Mouse (Mus musculus): ENCODE measurements at regions not wholly inside any gene's neighbourhood (a gene's known extent, or its start where the extent isn't known, plus 50 kb on each side); places are given as distances from the start of the nearest gene placed in this dataset.

- H3K27me3 ChIP-seq (ENCODE audit: control insufficient read depth, insufficient read depth, low read length): no peaks in the 10 kb centered on the region
- H3K4me2 ChIP-seq (ENCODE audit: low read depth, low read length): no peak overlapping the region
- H3K27ac ChIP-seq (replicated peaks; ENCODE audit: low read depth, low read length): no peak overlapping the region
- no peaks in the 10 kb centered on the region for H3K36me3 ChIP-seq (replicated peaks; ENCODE audit: control insufficient read depth, insufficient read depth, low read depth, low read length)
- no peak for ATAC-seq (replicated peaks; ENCODE audit: insufficient number of reproducible peaks, low FRiP score, low TSS enrichment, low read depth)
- no peak overlapping the region for H3K9ac ChIP-seq (replicated peaks; ENCODE audit: low read length)
- WGBS: 90% methylated on average over 10 of the region's 10 CpGs
- no peaks in the 10 kb centered on the region for H3K4me1 ChIP-seq (ENCODE audit: control insufficient read depth, insufficient read depth, low read length)
- no peak for DNase-seq (ENCODE audit: low spot score)
- H3K9me3 ChIP-seq (replicated peaks; ENCODE audit: control insufficient read depth, low read length): no peaks in the 10 kb centered on the region
- H3K4me3 ChIP-seq (ENCODE audit: low read depth, low read length): no peak overlapping the region
Observed at GRCm38 (mm10) chr10:118605156-118605821, 164.4 kb downstream of the Ifng start.

DNA sequence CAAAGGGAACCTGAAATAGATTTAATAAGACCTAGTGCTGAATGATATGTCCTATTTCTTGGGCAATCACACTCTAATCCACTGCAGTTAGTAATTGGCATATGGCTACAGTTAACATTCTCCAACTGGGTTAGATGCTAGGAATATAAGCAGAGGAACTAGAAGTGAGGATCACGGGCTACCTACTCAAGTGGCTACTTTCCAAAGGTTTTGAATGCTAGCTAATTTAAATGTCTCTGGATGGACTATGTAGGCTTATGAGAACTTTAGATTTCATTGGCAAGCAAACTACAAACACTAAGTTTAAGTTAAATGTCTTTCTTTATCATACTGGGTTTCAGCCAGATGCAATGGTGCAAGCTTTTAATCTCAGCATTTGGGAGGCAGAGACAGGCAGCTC lies 166.6 kb downstream of the Ifng start:
- no peak overlapping the region for H3K4me2 ChIP-seq (ENCODE audit: low read depth, low read length)
- no peak overlapping the region for H3K27ac ChIP-seq (replicated peaks; ENCODE audit: low read depth, low read length)
- H3K4me3 ChIP-seq (ENCODE audit: low read depth, low read length): no peak overlapping the region
- H3K9ac ChIP-seq (replicated peaks; ENCODE audit: low read length): no peak overlapping the region
- no peaks in the 10 kb centered on the region for H3K36me3 ChIP-seq (replicated peaks; ENCODE audit: control insufficient read depth, insufficient read depth, low read depth, low read length)
- no peaks in the 10 kb centered on the region for H3K9me3 ChIP-seq (replicated peaks; ENCODE audit: control insufficient read depth, low read length)
- DNase-seq (ENCODE audit: low spot score) (no peak), ATAC-seq (replicated peaks; ENCODE audit: insufficient number of reproducible peaks, low FRiP score, low TSS enrichment, low read depth) (no peak)
- WGBS: 94% methylated on average over 1 of the region's 1 CpGs
- H3K27me3 ChIP-seq (ENCODE audit: control insufficient read depth, insufficient read depth, low read length): no peaks in the 10 kb centered on the region
- H3K4me1 ChIP-seq (ENCODE audit: control insufficient read depth, insufficient read depth, low read length): no peaks in the 10 kb centered on the region

DNA sequence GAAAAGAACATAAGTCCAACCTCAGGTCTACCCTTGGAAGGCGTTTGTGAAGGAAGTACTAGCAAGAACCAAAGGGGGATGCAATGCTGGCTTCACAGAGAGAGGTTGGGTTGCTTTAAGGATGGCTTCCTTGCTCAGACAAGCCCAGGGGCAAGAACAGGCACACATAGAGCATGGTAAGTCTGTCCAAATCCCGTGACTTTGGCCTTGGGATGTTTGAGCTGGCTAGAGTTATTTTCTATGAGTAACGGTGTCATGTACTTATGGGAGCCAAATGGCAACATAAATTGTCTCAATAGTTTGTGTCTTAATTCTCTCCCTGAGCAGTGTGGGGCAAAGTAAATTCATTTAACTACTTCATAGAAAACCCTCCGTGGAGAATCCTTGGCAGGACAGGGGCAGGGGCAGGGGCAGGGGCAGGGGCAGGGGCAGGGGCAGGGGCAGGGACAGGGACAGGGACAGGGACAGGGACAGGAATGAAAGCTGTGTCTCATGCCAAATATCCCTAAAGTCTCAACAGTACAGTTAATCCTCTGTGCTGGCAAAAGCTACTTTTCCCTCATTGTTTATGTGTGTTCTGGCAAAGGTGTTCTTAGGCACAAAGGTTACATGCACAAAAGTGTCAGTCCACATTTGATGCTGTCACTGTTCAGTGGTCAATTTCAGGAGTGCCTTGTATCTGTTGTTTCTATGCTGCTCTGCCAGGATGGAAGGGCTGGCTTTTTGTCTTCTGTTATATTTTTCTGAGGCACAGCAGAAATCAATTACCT lies 167.7 kb downstream of the Ifng start:
- 72% methylated on average over 4 of the region's 4 CpGs for WGBS
- H3K9me3 ChIP-seq (replicated peaks; ENCODE audit: control insufficient read depth, low read length): no peaks in the 10 kb centered on the region
- no peak for DNase-seq (ENCODE audit: low spot score)
- no peak overlapping the region for H3K4me2 ChIP-seq (ENCODE audit: low read depth, low read length)
- no peaks in the 10 kb centered on the region for H3K36me3 ChIP-seq (replicated peaks; ENCODE audit: control insufficient read depth, insufficient read depth, low read depth, low read length)
- no peaks in the 10 kb centered on the region for H3K27me3 ChIP-seq (ENCODE audit: control insufficient read depth, insufficient read depth, low read length)
- no peak for ATAC-seq (replicated peaks; ENCODE audit: insufficient number of reproducible peaks, low FRiP score, low TSS enrichment, low read depth)
- H3K4me3 ChIP-seq (ENCODE audit: low read depth, low read length): no peak overlapping the region
- H3K4me1 ChIP-seq (ENCODE audit: control insufficient read depth, insufficient read depth, low read length): no peaks in the 10 kb centered on the region
- no peak overlapping the region for H3K9ac ChIP-seq (replicated peaks; ENCODE audit: low read length)
- no peak overlapping the region for H3K27ac ChIP-seq (replicated peaks; ENCODE audit: low read depth, low read length)

DNA sequence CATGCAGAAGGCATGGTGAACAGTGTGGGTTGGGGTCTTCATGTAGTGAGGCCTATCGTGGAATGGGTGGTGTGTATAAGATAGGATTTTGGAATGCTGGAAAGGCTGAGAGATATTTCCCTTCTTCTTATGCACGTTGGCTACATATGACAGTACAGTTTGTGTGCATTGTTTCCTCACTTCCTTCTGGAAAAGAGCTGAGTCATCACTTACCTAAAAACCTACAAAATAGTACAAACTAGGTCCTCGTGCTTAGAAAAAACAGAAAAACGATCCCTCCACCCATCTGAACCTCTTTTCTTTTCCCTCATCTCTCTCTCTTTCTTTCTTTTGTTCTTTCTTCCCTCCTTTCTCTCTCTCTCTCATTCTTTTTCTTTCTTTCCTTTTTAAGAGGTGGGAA lies 168.3 kb downstream of the Ifng start:
- WGBS: 83% methylated on average over 4 of the region's 4 CpGs

DNA sequence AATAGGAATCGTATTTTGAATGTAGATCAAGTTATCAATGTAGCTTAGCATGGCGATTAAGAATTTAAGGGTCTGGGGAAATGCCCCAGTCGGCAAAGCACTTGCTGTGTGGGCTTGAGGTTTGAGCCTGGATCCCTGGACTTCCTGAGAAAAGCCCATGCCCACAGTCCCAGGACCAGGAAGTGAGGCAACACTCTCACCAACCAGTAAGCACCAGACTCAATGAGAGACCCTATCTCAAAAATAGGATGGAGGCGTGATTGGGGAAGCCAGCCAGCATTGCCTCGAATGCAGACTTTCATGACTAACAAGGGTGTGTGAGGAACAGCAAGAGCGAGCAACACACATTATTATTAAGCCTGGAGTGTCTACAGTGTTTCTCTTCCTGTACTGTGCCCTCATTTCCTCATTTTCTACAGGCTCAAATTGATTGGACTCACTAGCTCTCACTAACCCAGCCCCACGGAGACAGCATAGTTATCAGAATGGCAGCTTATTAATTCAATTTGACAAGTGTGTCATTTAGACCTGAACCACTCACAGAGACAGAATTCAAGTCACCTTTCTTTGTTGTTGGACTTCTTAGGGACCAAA lies 170.1 kb downstream of the Ifng start:
- Histone ChIP-seq H3K27ac (replicated peaks; ENCODE audit: low read depth, low read length) (no peak overlapping the region), H3K9me3 (replicated peaks; ENCODE audit: control insufficient read depth, low read length) (no peaks in the 10 kb centered on the region), H3K27me3 (ENCODE audit: control insufficient read depth, insufficient read depth, low read length) (no peaks in the 10 kb centered on the region), H3K9ac (replicated peaks; ENCODE audit: low read length) (no peak overlapping the region), H3K4me2 (ENCODE audit: low read depth, low read length) (no peak overlapping the region), H3K4me3 (ENCODE audit: low read depth, low read length) (no peak overlapping the region), H3K4me1 (ENCODE audit: control insufficient read depth, insufficient read depth, low read length) (no peaks in the 10 kb centered on the region), H3K36me3 (replicated peaks; ENCODE audit: control insufficient read depth, insufficient read depth, low read depth, low read length) (no peaks in the 10 kb centered on the region)
- 84% methylated on average over 7 of the region's 7 CpGs for WGBS
- ATAC-seq (replicated peaks; ENCODE audit: insufficient number of reproducible peaks, low FRiP score, low TSS enrichment, low read depth): no peak
- no peak for DNase-seq (ENCODE audit: low spot score)

More for the DNA sequence above, 168.3 kb downstream of the Ifng start:
- no peaks in the 10 kb centered on the region for H3K36me3 ChIP-seq (replicated peaks; ENCODE audit: control insufficient read depth, insufficient read depth, low read depth, low read length)
- H3K9ac ChIP-seq (replicated peaks; ENCODE audit: low read length): no peak overlapping the region
- DNase-seq (ENCODE audit: low spot score): no peak
- no peaks in the 10 kb centered on the region for H3K27me3 ChIP-seq (ENCODE audit: control insufficient read depth, insufficient read depth, low read length)
- no peak for ATAC-seq (replicated peaks; ENCODE audit: insufficient number of reproducible peaks, low FRiP score, low TSS enrichment, low read depth)
- H3K4me1 ChIP-seq (ENCODE audit: control insufficient read depth, insufficient read depth, low read length): no peaks in the 10 kb centered on the region
- H3K4me3 ChIP-seq (ENCODE audit: low read depth, low read length): no peak overlapping the region
- no peaks in the 10 kb centered on the region for H3K9me3 ChIP-seq (replicated peaks; ENCODE audit: control insufficient read depth, low read length)
- H3K27ac ChIP-seq (replicated peaks; ENCODE audit: low read depth, low read length): no peak overlapping the region
- no peak overlapping the region for H3K4me2 ChIP-seq (ENCODE audit: low read depth, low read length)

DNA sequence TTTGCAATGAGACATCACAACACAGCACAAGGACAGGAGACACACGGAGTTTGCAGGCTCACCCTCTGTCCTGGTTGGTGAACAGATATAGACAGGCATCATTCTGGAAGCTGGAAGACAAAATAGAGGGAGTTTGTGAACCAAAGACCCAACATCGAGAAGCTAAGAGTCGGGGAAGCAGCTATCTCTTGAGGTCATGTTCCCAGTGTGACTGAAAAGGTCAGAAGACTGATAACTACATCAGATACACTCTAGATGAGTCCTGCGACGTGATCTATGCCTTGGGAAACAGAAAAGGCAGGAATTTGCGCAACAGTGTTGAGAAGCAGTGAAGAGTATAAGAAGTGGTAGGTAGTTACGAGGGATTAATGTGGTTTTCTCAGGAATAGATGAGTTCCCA lies 171.2 kb downstream of the Ifng start:
- H3K9ac ChIP-seq (replicated peaks; ENCODE audit: low read length): no peak overlapping the region
- no peaks in the 10 kb centered on the region for H3K9me3 ChIP-seq (replicated peaks; ENCODE audit: control insufficient read depth, low read length)
- H3K27me3 ChIP-seq (ENCODE audit: control insufficient read depth, insufficient read depth, low read length): no peaks in the 10 kb centered on the region
- H3K27ac ChIP-seq (replicated peaks; ENCODE audit: low read depth, low read length): no peak overlapping the region
- no peaks in the 10 kb centered on the region for H3K4me1 ChIP-seq (ENCODE audit: control insufficient read depth, insufficient read depth, low read length)
- WGBS: 86% methylated on average over 7 of the region's 7 CpGs
- H3K4me2 ChIP-seq (ENCODE audit: low read depth, low read length): no peak overlapping the region
- DNase-seq (ENCODE audit: low spot score) (no peak), ATAC-seq (replicated peaks; ENCODE audit: insufficient number of reproducible peaks, low FRiP score, low TSS enrichment, low read depth) (no peak)
- no peak overlapping the region for H3K4me3 ChIP-seq (ENCODE audit: low read depth, low read length)
- no peaks in the 10 kb centered on the region for H3K36me3 ChIP-seq (replicated peaks; ENCODE audit: control insufficient read depth, insufficient read depth, low read depth, low read length)

DNA sequence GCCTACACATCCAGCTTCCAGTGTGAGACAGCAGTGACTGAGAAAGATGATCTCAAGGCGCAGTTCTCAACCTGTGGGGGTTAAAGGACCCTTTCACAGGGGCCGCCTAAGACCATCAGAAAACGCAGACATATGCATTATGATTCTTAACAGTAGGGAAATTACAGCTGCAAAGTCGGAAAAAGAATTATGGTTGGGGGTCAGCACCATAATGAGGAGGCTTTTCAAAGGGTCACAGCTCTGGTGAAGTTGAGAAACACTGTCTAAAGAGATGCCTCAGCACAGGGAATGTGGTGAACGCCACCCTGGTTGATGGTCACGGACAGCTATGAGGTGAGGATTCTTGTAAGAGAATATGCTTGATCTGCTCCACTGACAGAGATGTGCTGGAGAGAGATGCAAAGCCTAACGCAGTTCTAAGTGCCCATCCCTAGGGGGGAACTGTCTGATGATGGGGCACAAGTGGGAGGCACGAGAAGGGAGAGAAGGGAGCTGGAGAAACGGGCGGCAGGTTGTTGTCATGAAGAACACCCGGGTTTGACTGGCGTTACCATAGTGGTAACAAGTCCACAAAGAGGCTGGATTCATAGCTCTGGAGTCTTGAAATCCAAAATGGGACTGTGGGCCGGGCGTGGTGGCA lies 172.3 kb downstream of the Ifng start:
- 85% methylated on average over 14 of the region's 14 CpGs for WGBS
- no peak overlapping the region for H3K9ac ChIP-seq (replicated peaks; ENCODE audit: low read length)
- H3K27me3 ChIP-seq (ENCODE audit: control insufficient read depth, insufficient read depth, low read length): no peaks in the 10 kb centered on the region
- no peaks in the 10 kb centered on the region for H3K36me3 ChIP-seq (replicated peaks; ENCODE audit: control insufficient read depth, insufficient read depth, low read depth, low read length)
- DNase-seq (ENCODE audit: low spot score): no peak
- no peak overlapping the region for H3K4me3 ChIP-seq (ENCODE audit: low read depth, low read length)
- H3K4me1 ChIP-seq (ENCODE audit: control insufficient read depth, insufficient read depth, low read length): no peaks in the 10 kb centered on the region
- no peaks in the 10 kb centered on the region for H3K9me3 ChIP-seq (replicated peaks; ENCODE audit: control insufficient read depth, low read length)
- H3K27ac ChIP-seq (replicated peaks; ENCODE audit: low read depth, low read length): no peak overlapping the region
- ATAC-seq (replicated peaks; ENCODE audit: insufficient number of reproducible peaks, low FRiP score, low TSS enrichment, low read depth): no peak
- H3K4me2 ChIP-seq (ENCODE audit: low read depth, low read length): no peak overlapping the region

Measured in embryonic facial prominence, embryonic 11.5 days (tissue).